In the genomic region with DNA sequence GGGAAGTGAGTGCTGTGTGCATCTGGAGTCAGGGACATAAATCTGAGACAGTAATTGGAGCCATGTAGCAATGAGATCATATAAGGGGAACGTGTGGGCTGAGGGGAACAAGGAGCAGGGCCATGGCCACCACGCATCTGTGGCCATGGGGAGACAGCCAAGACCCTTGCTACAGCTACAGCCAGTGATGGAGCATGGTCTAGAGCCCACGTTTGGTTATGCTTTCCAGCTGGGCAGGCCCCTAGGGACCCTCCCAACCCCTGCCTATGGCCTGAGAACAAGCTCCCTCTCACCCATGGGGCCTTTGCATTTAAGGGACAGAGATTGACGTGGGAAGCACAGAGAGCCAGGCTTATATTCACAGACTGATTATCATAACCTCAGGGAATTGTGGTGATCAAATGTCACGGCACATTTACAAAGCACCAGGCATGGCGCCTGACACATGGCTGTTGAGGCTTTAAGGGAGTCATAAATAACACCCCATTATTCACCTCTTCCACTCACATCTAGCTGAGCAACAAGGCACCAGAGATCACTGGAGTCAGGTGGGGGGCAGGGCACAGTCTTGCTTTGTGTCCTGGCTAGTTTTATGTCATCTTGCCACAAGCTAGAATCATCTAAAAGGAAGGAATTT, we compare ENCODE assay signal across 17 mouse cellular contexts.
DNase-seq lines count a peak whose midpoint lies in the region; ATAC-seq lines count a peak whose summit lies in the region.
"Had no signal": no experiment of that assay in that cellular context is flagged by ENCODE, and none has a peak within 500 bp of the region (broad histone marks: within the 10 kb centered on the region; RNA-seq: fewer than 3 reads in every experiment).

No protein-coding gene starts in this region.

- no peak for ATAC-seq in hindbrain, embryonic 16.5 days
- ATAC-seq in midbrain, embryonic 13.5 days, result 0 out of 2 replicates have a peak, but pooled peaks have one; percentile 11
- ATAC-seq in midbrain, embryonic 15.5 days (replicated peaks), result no peak
- ATAC-seq in neural tube, embryonic 15.5 days (ENCODE audit: low FRiP score), result peak; percentile 63; the same call in 1 of the 2 replicates
- ATAC-seq: forebrain, embryonic 15.5 days; intestine, embryonic 15.5 days had no signal

- H3K9ac ChIP-seq in hindbrain, embryonic 16.5 days (ENCODE audit: low read depth, low read length), result no peak overlapping the region
- no peak overlapping the region for H3K9ac ChIP-seq in midbrain, embryonic 13.5 days (replicated peaks)
- no peak overlapping the region for H3K9ac ChIP-seq in midbrain, embryonic 15.5 days
- H3K9ac ChIP-seq in neural tube, embryonic 15.5 days (replicated peaks), result no peak overlapping the region
- H3K9ac ChIP-seq: forebrain, embryonic 15.5 days; intestine, embryonic 15.5 days; liver, embryonic 13.5 days had no signal

- peak overlapping the region; percentile 50; the same call in 1 of the 2 replicates for H3K27ac ChIP-seq in hindbrain, embryonic 10.5 days
- no peak overlapping the region for H3K27ac ChIP-seq in hindbrain, embryonic 16.5 days (ENCODE audit: low read depth, low read length)
- no peak overlapping the region for H3K27ac ChIP-seq in midbrain, embryonic 13.5 days
- no peak overlapping the region for H3K27ac ChIP-seq in midbrain, embryonic 15.5 days
- H3K27ac ChIP-seq in limb, embryonic 10.5 days, result peak overlapping the region; percentile 51
- H3K27ac ChIP-seq in neural tube, embryonic 15.5 days (replicated peaks), result no peak overlapping the region
- H3K27ac ChIP-seq: forebrain, embryonic 15.5 days; intestine, embryonic 15.5 days; liver, embryonic 13.5 days had no signal

- H3K4me2 ChIP-seq in hindbrain, embryonic 16.5 days (ENCODE audit: low read length), result no peak overlapping the region
- H3K4me2 ChIP-seq in midbrain, embryonic 13.5 days (replicated peaks), result no peak overlapping the region
- no peak overlapping the region for H3K4me2 ChIP-seq in midbrain, embryonic 15.5 days
- H3K4me2 ChIP-seq in neural tube, embryonic 15.5 days, result no peak overlapping the region
- H3K4me2 ChIP-seq: forebrain, embryonic 15.5 days; intestine, embryonic 15.5 days; liver, embryonic 13.5 days had no signal

- no peak overlapping the region for H3K4me3 ChIP-seq in hindbrain, embryonic 10.5 days
- H3K4me3 ChIP-seq in hindbrain, embryonic 16.5 days (ENCODE audit: low read length), result no peak overlapping the region
- no peak overlapping the region for H3K4me3 ChIP-seq in midbrain, embryonic 13.5 days (replicated peaks)
- no peak overlapping the region for H3K4me3 ChIP-seq in midbrain, embryonic 15.5 days
- H3K4me3 ChIP-seq in limb, embryonic 10.5 days, result no peak overlapping the region
- no peak overlapping the region for H3K4me3 ChIP-seq in neural tube, embryonic 15.5 days (replicated peaks)
- H3K4me3 ChIP-seq: forebrain, embryonic 15.5 days; intestine, embryonic 15.5 days; liver, embryonic 13.5 days had no signal

- 52% methylated on average over 6 of the region's 6 CpGs for WGBS in hindbrain, embryonic 10.5 days
- WGBS in hindbrain, embryonic 16.5 days, result 36% methylated on average over 6 of the region's 6 CpGs
- WGBS in midbrain, embryonic 13.5 days, result 57% methylated on average over 6 of the region's 6 CpGs
- 45% methylated on average over 6 of the region's 6 CpGs for WGBS in midbrain, embryonic 15.5 days
- 30% methylated on average over 6 of the region's 6 CpGs for WGBS in limb, embryonic 10.5 days
- 20% methylated on average over 6 of the region's 6 CpGs for WGBS in neural tube, embryonic 15.5 days

- DNase-seq in hindbrain, embryonic 10.5 days (ENCODE audit: low spot score), result no peak
- DNase-seq in limb, embryonic 10.5 days (ENCODE audit: low spot score), result no peak
- DNase-seq in layer of hippocampus, postnatal 25 days (ENCODE audit: extremely low spot score in 1 of 2, low spot score in 1 of 2), result no peak
- DNase-seq in lung, postnatal 10 days, result no peak
- DNase-seq: adrenal gland, postnatal 10 days; cerebellum, adult 9-10 months; gastrocnemius, postnatal 10 days; liver, embryonic 13.5 days; lung, postnatal 14 days; thymus, adult 2 months had no signal

- H3K27me3 ChIP-seq in hindbrain, embryonic 10.5 days (ENCODE audit: insufficient read depth, poor library complexity, severe bottlenecking), result no peaks in the 10 kb centered on the region
- H3K27me3 ChIP-seq in hindbrain, embryonic 16.5 days (replicated peaks; ENCODE audit: control insufficient read depth, insufficient read depth, low read length), result no peaks in the 10 kb centered on the region
- H3K27me3 ChIP-seq in midbrain, embryonic 13.5 days, result no peaks in the 10 kb centered on the region
- H3K27me3 ChIP-seq in midbrain, embryonic 15.5 days (replicated peaks), result no peaks in the 10 kb centered on the region
- H3K27me3 ChIP-seq in limb, embryonic 10.5 days (ENCODE audit: low read depth, poor library complexity, severe bottlenecking), result no peaks in the 10 kb centered on the region
- H3K27me3 ChIP-seq in neural tube, embryonic 15.5 days (replicated peaks), result no peaks in the 10 kb centered on the region
- H3K27me3 ChIP-seq: forebrain, embryonic 15.5 days; intestine, embryonic 15.5 days; liver, embryonic 13.5 days had no signal

- peaks cover 9% of the 10 kb centered on the region for H3K4me1 ChIP-seq in hindbrain, embryonic 10.5 days (replicated peaks)
- no peaks in the 10 kb centered on the region for H3K4me1 ChIP-seq in hindbrain, embryonic 16.5 days (ENCODE audit: control insufficient read depth, insufficient read depth, low read depth, low read length)
- peaks cover 5% of the 10 kb centered on the region; the same call in 1 of the 2 replicates for H3K4me1 ChIP-seq in midbrain, embryonic 13.5 days (replicated peaks)
- H3K4me1 ChIP-seq in midbrain, embryonic 15.5 days, result no peaks in the 10 kb centered on the region
- H3K4me1 ChIP-seq in limb, embryonic 10.5 days, result peaks cover 19% of the 10 kb centered on the region
- H3K4me1 ChIP-seq in neural tube, embryonic 15.5 days, result peaks cover 7% of the 10 kb centered on the region; the same call in 1 of the 2 replicates
- H3K4me1 ChIP-seq: forebrain, embryonic 15.5 days; intestine, embryonic 15.5 days; liver, embryonic 13.5 days had no signal

- H3K9me3 ChIP-seq in hindbrain, embryonic 10.5 days, result no peaks in the 10 kb centered on the region
- no peaks in the 10 kb centered on the region; the same call in 1 of the 2 replicates for H3K9me3 ChIP-seq in hindbrain, embryonic 16.5 days (ENCODE audit: control insufficient read depth, low read length)
- H3K9me3 ChIP-seq in midbrain, embryonic 13.5 days, result no peaks in the 10 kb centered on the region
- H3K9me3 ChIP-seq in midbrain, embryonic 15.5 days, result no peaks in the 10 kb centered on the region
- H3K9me3 ChIP-seq in limb, embryonic 10.5 days (replicated peaks), result no peaks in the 10 kb centered on the region; the same call in 1 of the 2 replicates
- no peaks in the 10 kb centered on the region for H3K9me3 ChIP-seq in neural tube, embryonic 15.5 days (replicated peaks)
- H3K9me3 ChIP-seq: forebrain, embryonic 15.5 days; intestine, embryonic 15.5 days; liver, embryonic 13.5 days had no signal

- no peaks in the 10 kb centered on the region for H3K36me3 ChIP-seq in hindbrain, embryonic 10.5 days
- no peaks in the 10 kb centered on the region for H3K36me3 ChIP-seq in hindbrain, embryonic 16.5 days (ENCODE audit: control insufficient read depth, insufficient read depth, low read length)
- no peaks in the 10 kb centered on the region for H3K36me3 ChIP-seq in midbrain, embryonic 13.5 days
- H3K36me3 ChIP-seq in midbrain, embryonic 15.5 days (replicated peaks), result no peaks in the 10 kb centered on the region
- H3K36me3 ChIP-seq in limb, embryonic 10.5 days, result no peaks in the 10 kb centered on the region
- H3K36me3 ChIP-seq in neural tube, embryonic 15.5 days, result no peaks in the 10 kb centered on the region
- H3K36me3 ChIP-seq: forebrain, embryonic 15.5 days; G1E; intestine, embryonic 15.5 days; liver, embryonic 13.5 days had no signal

Comparison
In these comparisons a context has a peak if more than half of its experiments do, and no peak if none do; other contexts are left out.
1. H3K27ac ChIP-seq: peak in hindbrain, embryonic 10.5 days (single experiment) and limb, embryonic 10.5 days (single experiment); none in hindbrain, embryonic 16.5 days (single experiment), midbrain, embryonic 13.5 days (single experiment), midbrain, embryonic 15.5 days (single experiment) and neural tube, embryonic 15.5 days (single experiment).
2. ATAC-seq: peak in midbrain, embryonic 13.5 days (single experiment) and neural tube, embryonic 15.5 days (single experiment); none in hindbrain, embryonic 16.5 days (single experiment) and midbrain, embryonic 15.5 days (single experiment).